Mouse (Mus musculus) layer of hippocampus, adult 9-11 months (tissue): ENCODE results near the gene Psmc3ip.
A peak's percentile ranks its signal among the peaks of the same experiment; 100 is the strongest.

Source experiments
- DNase-seq: peaks from one replicate; pipeline ENCODE4 v3.0.0; 2022

Gene Psmc3ip

GRCm38 (mm10) chr11:101051051-101051493, 44.2 kb downstream of the Psmc3ip start:
- DNase-seq, result peak; percentile 73

GRCm38 (mm10) chr11:101050359-101050758, 44.9 kb downstream of the Psmc3ip start:
- peak; percentile 76 for DNase-seq

- DNase-seq, result no peak
Observed at GRCm38 (mm10) chr11:101047502-101047901, 47.7 kb downstream of the Psmc3ip start.

GRCm38 (mm10) chr11:101046440-101046839, 48.8 kb downstream of the Psmc3ip start:
- no peak for DNase-seq

GRCm38 (mm10) chr11:101045826-101046225, 49.4 kb downstream of the Psmc3ip start:
- no peak for DNase-seq
